Mouse (Mus musculus) forelimb bud, embryonic 11.5 days (tissue): ENCODE results near the gene Ccdc190.

ENCODE experiments used
- DNase-seq: peaks from one replicate; pipeline ENCODE4 v3.0.0-alpha.2; 2012; ENCODE audit warnings: low read depth, low spot score

Ccdc190 gene

DNA sequence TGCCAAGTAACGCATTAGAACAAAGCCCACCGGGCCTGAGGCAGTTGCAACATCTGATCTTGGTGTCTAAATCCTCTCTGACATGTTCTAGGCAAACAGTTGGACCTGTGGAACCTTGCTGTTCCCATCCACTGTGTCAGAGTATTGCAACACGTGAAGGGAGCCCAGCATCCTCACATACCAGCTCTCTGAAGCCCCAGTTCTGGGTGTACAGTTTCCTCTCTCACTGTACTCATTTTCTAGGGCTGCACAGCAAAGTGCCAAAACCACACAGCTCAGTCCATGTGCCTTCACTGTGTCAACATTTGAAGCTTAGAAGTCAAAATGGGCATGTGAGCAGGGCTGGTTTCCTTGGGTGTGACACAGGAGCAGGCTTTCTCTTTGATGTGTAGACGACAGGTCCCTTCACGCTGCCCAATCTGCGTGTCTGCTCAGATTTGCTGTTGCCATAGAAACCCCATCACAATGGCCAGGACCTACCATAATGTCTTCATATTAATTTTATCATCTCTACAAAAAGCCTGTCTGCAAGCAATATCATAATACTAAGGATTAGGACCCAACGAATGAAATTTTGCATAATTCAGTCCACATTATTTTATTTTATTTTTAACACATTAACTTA lies 3.8 kb downstream of the Ccdc190 start:
- DNase-seq = no peak

- DNase-seq = peak; percentile 71
These were observed 5.7 kb downstream of the Ccdc190 start for GRCm38 (mm10) chr1:169934005-169934725.

DNA sequence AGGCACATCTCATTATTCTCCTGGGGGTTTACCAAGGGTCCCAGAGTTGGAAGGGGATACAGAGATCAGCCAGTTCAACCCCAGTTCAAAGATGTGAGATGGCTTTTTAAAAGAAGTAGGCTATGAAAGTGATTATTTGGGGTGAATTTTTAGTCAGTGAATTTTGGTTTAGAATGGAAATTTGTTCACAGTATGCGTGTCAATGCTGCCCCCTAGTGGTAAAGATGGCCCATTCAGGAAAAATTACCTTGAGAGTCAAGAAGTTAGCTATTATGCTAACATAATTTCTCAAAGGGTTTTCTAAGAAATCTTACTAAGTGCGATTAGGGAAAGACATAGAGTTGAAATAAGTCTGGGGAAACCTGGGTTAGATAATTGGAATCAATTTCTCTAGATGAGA lies 10.9 kb downstream of the Ccdc190 start:
- DNase-seq = no peak

- no peak for DNase-seq
These were observed 17.6 kb downstream of the Ccdc190 start for GRCm38 (mm10) chr1:169946004-169946403.

GRCm38 (mm10) chr1:169947654-169948053 lies 19.2 kb downstream of the Ccdc190 start:
- DNase-seq = no peak

GRCm38 (mm10) chr1:169948280-169948679 lies 19.8 kb downstream of the Ccdc190 start:
- no peak for DNase-seq

DNA sequence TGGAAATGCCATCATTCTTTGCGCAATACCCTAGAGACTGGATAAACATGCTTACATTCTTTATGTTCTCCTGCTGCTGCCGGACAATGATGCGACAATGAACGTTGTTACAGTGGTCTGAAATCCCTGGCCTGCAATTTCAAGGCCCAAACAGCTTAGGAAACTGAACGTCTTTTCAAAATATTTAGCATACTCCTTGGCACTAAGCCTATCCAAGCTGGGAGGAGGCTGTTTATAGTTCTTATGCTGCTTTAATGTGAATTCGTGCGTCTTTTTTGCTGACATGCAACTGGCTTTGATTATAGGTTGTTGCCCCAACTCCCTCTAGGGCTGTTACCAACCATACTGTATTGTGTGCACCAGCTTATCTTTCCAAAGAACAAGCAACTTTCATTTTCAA lies 20.4 kb downstream of the Ccdc190 start:
- DNase-seq = no peak

DNA sequence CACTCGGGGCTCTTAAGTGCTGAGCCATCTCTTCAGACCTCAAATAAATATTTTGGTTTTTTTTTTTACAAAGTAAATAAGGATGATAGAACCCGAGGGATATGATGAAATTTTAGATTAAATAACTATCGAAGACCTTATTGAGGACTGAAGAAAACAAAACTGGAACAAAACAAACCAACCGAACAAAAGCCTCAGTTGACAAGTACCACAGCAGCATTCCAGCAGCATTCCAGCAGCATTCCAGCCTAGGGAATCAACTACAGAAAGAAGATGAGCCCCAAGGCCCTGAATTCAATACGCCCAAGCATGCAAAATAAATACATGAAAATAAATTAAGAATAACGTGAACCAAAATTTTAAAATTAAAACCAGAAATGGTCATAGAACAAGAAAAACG lies 21.5 kb downstream of the Ccdc190 start:
- no peak for DNase-seq

GRCm38 (mm10) chr1:169950651-169951050 lies 22.2 kb downstream of the Ccdc190 start:
- no peak for DNase-seq

DNA sequence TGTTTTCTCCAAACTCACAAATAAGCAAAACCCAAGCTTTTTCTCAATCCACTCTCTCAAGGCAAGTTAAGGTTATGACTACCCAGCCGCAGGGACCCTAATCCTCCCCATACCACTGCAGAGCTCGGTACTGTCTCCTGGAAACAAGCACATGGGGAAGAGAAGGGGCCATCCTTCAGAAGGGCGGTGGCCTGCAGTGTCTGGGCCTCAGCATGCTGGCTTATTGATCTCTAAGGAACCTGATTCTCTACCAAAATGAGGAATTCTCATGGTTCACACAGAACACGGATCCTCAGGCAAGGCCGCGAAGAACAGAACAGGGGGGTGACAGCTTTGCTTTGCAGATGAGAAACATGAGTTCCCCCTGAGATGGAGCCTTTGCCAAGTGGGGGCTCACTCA lies 23.1 kb downstream of the Ccdc190 start:
- DNase-seq = no peak

GRCm38 (mm10) chr1:169952636-169953035 lies 24.2 kb downstream of the Ccdc190 start:
- no peak for DNase-seq

- DNase-seq = no peak
These were observed 24.7 kb downstream of the Ccdc190 start for GRCm38 (mm10) chr1:169953106-169953505.

GRCm38 (mm10) chr1:169968792-169969515 lies 40.5 kb downstream of the Ccdc190 start, which contains the start of gene Hsd17b7:
Gene Hsd17b7, minus strand, starts transcription at chr1:169969241.
- peak; percentile 99 for DNase-seq

- no peak for DNase-seq
These were observed 41.1 kb downstream of the Ccdc190 start for GRCm38 (mm10) chr1:169969516-169969886.

- DNase-seq = no peak
These were observed 42.5 kb downstream of the Ccdc190 start for GRCm38 (mm10) chr1:169970936-169971335.

GRCm38 (mm10) chr1:169971998-169972397 lies 43.5 kb downstream of the Ccdc190 start:
- no peak for DNase-seq

DNA sequence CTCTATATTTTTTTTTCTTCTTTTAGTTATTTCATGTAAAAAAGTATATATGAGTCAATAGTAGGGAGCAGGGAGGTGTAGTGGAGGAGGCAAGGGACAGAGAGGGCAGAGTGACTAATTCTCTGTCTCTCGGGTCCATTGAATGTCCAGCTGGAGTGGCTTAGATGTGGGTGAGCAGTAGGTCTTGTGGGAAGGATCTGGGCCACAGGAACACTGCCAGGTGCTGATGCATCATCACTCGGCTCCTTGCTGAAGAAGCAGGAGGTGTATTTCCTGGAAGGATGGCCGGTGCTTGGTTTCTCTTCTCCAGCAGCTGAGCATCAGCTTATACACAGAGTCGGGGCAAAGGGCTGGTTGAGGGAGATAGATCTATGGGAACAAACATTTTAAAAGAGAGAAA lies 49.2 kb downstream of the Ccdc190 start:
- no peak for DNase-seq
